Mouse (Mus musculus) midbrain, postnatal 0 days (tissue): ENCODE results near the gene Bst2. TPM values are rescaled to one million over a fixed set of nuclear protein-coding genes. Genes with fewer than 3 reads are reported as not detected.

Experiments used
- ATAC-seq: fragments of 200-750 bp; cut with Nextera tagmentation; 2 replicates; pipeline ENCODE4 v1.8.0; 2017; ENCODE audit warnings: moderate number of reproducible peaks, mild to moderate bottlenecking, moderate TSS enrichment, moderate library complexity; ENCODE audit not compliant: low FRiP score
- DNase-seq: peaks from one replicate; pipeline ENCODE4 v3.0.0-alpha.2; 2015; ENCODE audit warnings: low spot score
- H3K27ac ChIP-seq: fragments of 300-500 bp; sonication (generic); 2 replicates; pipeline ENCODE4 v1.5.1; 2014; ENCODE audit warnings: low read depth, mild to moderate bottlenecking, low read length, mixed read lengths
- H3K27me3 ChIP-seq: fragments of 300-500 bp; sonication (generic); 2 replicates; pipeline ENCODE4 v1.6.1; 2014; ENCODE audit warnings: low read length, control low read depth, mixed read lengths; ENCODE audit not compliant: insufficient read depth
- H3K36me3 ChIP-seq: fragments of 300-500 bp; sonication (generic); 2 replicates; pipeline ENCODE4 v1.6.1; 2014; ENCODE audit warnings: low read length, control low read depth, mixed read lengths; ENCODE audit not compliant: insufficient read depth
- H3K4me1 ChIP-seq: fragments of 300-500 bp; sonication (generic); 2 replicates; pipeline ENCODE4 v1.6.1; 2014; ENCODE audit warnings: mild to moderate bottlenecking, control low read depth, antibody characterized with exemption, low read length, mixed read lengths; ENCODE audit not compliant: insufficient read depth
- H3K4me2 ChIP-seq: fragments of 300-500 bp; sonication (generic); 2 replicates; pipeline ENCODE4 v1.6.1; 2014; ENCODE audit warnings: low read depth, mild to moderate bottlenecking, low read length, mixed read lengths; ENCODE audit not compliant: poor library complexity, severe bottlenecking
- H3K4me3 ChIP-seq: fragments of 300-500 bp; sonication (generic); 2 replicates; pipeline ENCODE4 v1.5.1; 2014; ENCODE audit warnings: low read depth, mild to moderate bottlenecking, low read length, moderate library complexity
- H3K9ac ChIP-seq: fragments of 300-500 bp; sonication (generic); replicated peaks from 2 replicates; pipeline ENCODE4 v1.6.1; 2014; ENCODE audit warnings: mild to moderate bottlenecking, low read length, moderate library complexity, mixed read lengths; ENCODE audit not compliant: poor library complexity, severe bottlenecking
- H3K9me3 ChIP-seq: fragments of 300-500 bp; sonication (generic); 2 replicates; pipeline ENCODE4 v1.6.1; 2016; ENCODE audit warnings: low read length, control low read depth
- CTCF ChIP-seq: IDR thresholded peaks from 2 replicates; pipeline ENCODE4 v1.5.1; 2016; ENCODE audit warnings: antibody characterized with exemption, mild to moderate bottlenecking
- WGBS: fragments of 180-500 bp; shearing (Covaris S2); extraction: QIAGEN DNeasy Blood & Tissue Kit; methylation state at CpG from one replicate; pipeline ENCODE4 v1.1.7; 2014; 5-methylcytosine and 5-hydroxymethylcytosine counted together
- polyA plus RNA-seq: library from polyadenylated mRNA; unstranded; fragments of >200 nt; fragmentation: Nextera tagmentation; extraction: Ambion mirVana; gene quantifications from 2 replicates; pipeline ENCODE4 v1.2.1, GENCODE M21; 2015
- total RNA-seq: library from RNA; depleted of rRNA; stranded (reverse); fragments of >200 nt; gene quantifications from 2 replicates; pipeline ENCODE4 v1.2.3, GENCODE M21; 2014

Bst2 gene
- total and polyA plus RNA-seq, 2 experiments from 2014 or later: 15.3 TPM

GRCm38 (mm10) chr8:71558071-71558957 lies 21.1 kb upstream of the Bst2 start, which contains the start of gene Tmem221:
Gene Tmem221 (minus strand): TSS chr8:71558871.
- no peak within 1 kb of the TSS for H3K27ac ChIP-seq
- no peak within 1 kb of the TSS for H3K9ac ChIP-seq
- ATAC-seq: peak; percentile 10; the same call in 1 of the 2 replicates
- TF ChIP-seq CTCF: no peak
- H3K27me3 ChIP-seq: peaks cover 70% of the 10 kb centered on the region
- peaks cover 8% of the 10 kb centered on the region; the same call in 1 of the 2 replicates for H3K4me1 ChIP-seq
- 5% methylated on average over 66 of the region's 70 CpGs for WGBS
- H3K4me2 ChIP-seq: peak within 1 kb of the TSS; percentile 23
- H3K36me3 ChIP-seq: no peaks in the 10 kb centered on the region
- DNase-seq: no peak
- H3K4me3 ChIP-seq: peak within 1 kb of the TSS; percentile 19
- H3K9me3 ChIP-seq: no peaks in the 10 kb centered on the region

- Histone ChIP-seq H3K27ac (no peak overlapping the region), H3K36me3 (no peaks in the 10 kb centered on the region), H3K4me1 (peaks cover 8% of the 10 kb centered on the region; the same call in 1 of the 2 replicates), H3K27me3 (peaks cover 42% of the 10 kb centered on the region), H3K4me2 (no peak overlapping the region), H3K9me3 (no peaks in the 10 kb centered on the region), H3K4me3 (no peak overlapping the region), H3K9ac (no peak overlapping the region)
- no peak for TF ChIP-seq CTCF
- 93% methylated on average over 2 of the region's 2 CpGs for WGBS
- ATAC-seq: no peak
- no peak for DNase-seq
Observed at GRCm38 (mm10) chr8:71554644-71555043, 17.4 kb upstream of the Bst2 start.

GRCm38 (mm10) chr8:71554001-71554400 lies 16.7 kb upstream of the Bst2 start:
- no peak overlapping the region for H3K9ac ChIP-seq
- H3K36me3 ChIP-seq: no peaks in the 10 kb centered on the region
- no peak for ATAC-seq
- DNase-seq: no peak
- WGBS: 66% methylated on average over 6 of the region's 6 CpGs
- H3K4me2 ChIP-seq: no peak overlapping the region
- H3K4me3 ChIP-seq: no peak overlapping the region
- no peak overlapping the region for H3K27ac ChIP-seq
- H3K4me1 ChIP-seq: peaks cover 5% of the 10 kb centered on the region; the same call in 1 of the 2 replicates
- no peaks in the 10 kb centered on the region for H3K9me3 ChIP-seq
- H3K27me3 ChIP-seq: peaks cover 35% of the 10 kb centered on the region
- no peak for TF ChIP-seq CTCF

- ATAC-seq: no peak
- WGBS: 76% methylated on average over 6 of the region's 6 CpGs
Observed at GRCm38 (mm10) chr8:71552770-71553169, 15.5 kb upstream of the Bst2 start.

GRCm38 (mm10) chr8:71550754-71551153 lies 13.5 kb upstream of the Bst2 start:
- no peak overlapping the region for H3K9ac ChIP-seq
- H3K4me1 ChIP-seq: no peaks in the 10 kb centered on the region
- no peak for ATAC-seq
- H3K36me3 ChIP-seq: peaks cover 21% of the 10 kb centered on the region
- 76% methylated on average over 7 of the region's 7 CpGs for WGBS
- no peak overlapping the region for H3K4me3 ChIP-seq
- H3K27me3 ChIP-seq: 0 out of 2 replicates have a peak, but pooled peaks cover 3% of the 10 kb centered on the region
- H3K4me2 ChIP-seq: no peak overlapping the region
- no peaks in the 10 kb centered on the region for H3K9me3 ChIP-seq
- no peak for TF ChIP-seq CTCF
- DNase-seq: no peak
- H3K27ac ChIP-seq: no peak overlapping the region

More at GRCm38 (mm10) chr8:71552770-71553169, 15.5 kb upstream of the Bst2 start:
- H3K27me3 ChIP-seq: peaks cover 23% of the 10 kb centered on the region
- no peak overlapping the region for H3K27ac ChIP-seq
- no peak overlapping the region for H3K4me2 ChIP-seq
- H3K9me3 ChIP-seq: no peaks in the 10 kb centered on the region
- no peak overlapping the region for H3K4me3 ChIP-seq
- no peaks in the 10 kb centered on the region for H3K4me1 ChIP-seq
- no peak for TF ChIP-seq CTCF
- H3K9ac ChIP-seq: no peak overlapping the region
- no peak for DNase-seq
- peaks cover 9% of the 10 kb centered on the region for H3K36me3 ChIP-seq

GRCm38 (mm10) chr8:71547590-71547989 lies 10.3 kb upstream of the Bst2 start:
- no peak overlapping the region for H3K27ac ChIP-seq
- ATAC-seq (no peak), DNase-seq (no peak)
- no peak overlapping the region for H3K4me2 ChIP-seq
- no peak for TF ChIP-seq CTCF
- peaks cover 5% of the 10 kb centered on the region for H3K4me1 ChIP-seq
- no peak overlapping the region for H3K4me3 ChIP-seq
- peaks cover 23% of the 10 kb centered on the region for H3K36me3 ChIP-seq
- H3K9me3 ChIP-seq: no peaks in the 10 kb centered on the region
- H3K9ac ChIP-seq: no peak overlapping the region
- H3K27me3 ChIP-seq: no peaks in the 10 kb centered on the region
- WGBS: 89% methylated on average over 7 of the region's 7 CpGs
